Mouse (Mus musculus) adrenal gland, adult (tissue): ENCODE data around the gene Nemp1.

Source experiments
- DNase-seq, 2 experiments: peaks; one replicate each; pipeline ENCODE4 v3.0.0; 2022 to 2023; ENCODE audit warnings: low spot score in 1 of 2; ENCODE audit not compliant: inconsistent age in 2 of 2

Nemp1 gene

GRCm38 (mm10) chr10:127670185-127670584 lies 3.5 kb downstream of the Nemp1 start:
- no peak for DNase-seq

- DNase-seq, result peak in 1 of 2 experiments; percentile 74
Observed at GRCm38 (mm10) chr10:127671276-127671675, 4.6 kb downstream of the Nemp1 start.

GRCm38 (mm10) chr10:127674046-127674655 lies 7.5 kb downstream of the Nemp1 start:
- peak; percentile 15 to 53 for DNase-seq

- DNase-seq, result peak; percentile 90 to 97
Observed at GRCm38 (mm10) chr10:127674794-127675522, 8.3 kb downstream of the Nemp1 start.

GRCm38 (mm10) chr10:127675859-127676398 lies 9.2 kb downstream of the Nemp1 start:
- peak; percentile 31 to 65 for DNase-seq

- peak; percentile 95 to 96 for DNase-seq
Observed at GRCm38 (mm10) chr10:127676691-127677548, 10.2 kb downstream of the Nemp1 start.

GRCm38 (mm10) chr10:127677591-127678336 lies 11.1 kb downstream of the Nemp1 start:
- peak; percentile 68 to 86 for DNase-seq

- peak in 1 of 2 experiments; percentile 20 for DNase-seq
Observed at GRCm38 (mm10) chr10:127679208-127679607, 12.5 kb downstream of the Nemp1 start.

GRCm38 (mm10) chr10:127679881-127680280 lies 13.2 kb downstream of the Nemp1 start:
- no peak for DNase-seq

GRCm38 (mm10) chr10:127682886-127683285 lies 16.2 kb downstream of the Nemp1 start:
- DNase-seq, result no peak

- DNase-seq, result no peak
Observed at GRCm38 (mm10) chr10:127691053-127691452, 24.4 kb downstream of the Nemp1 start.

GRCm38 (mm10) chr10:127694636-127695035 lies 27.9 kb downstream of the Nemp1 start:
- peak in 1 of 2 experiments; percentile 77 for DNase-seq

GRCm38 (mm10) chr10:127695775-127696174 lies 29.1 kb downstream of the Nemp1 start:
- DNase-seq, result peak; percentile 68 to 86

GRCm38 (mm10) chr10:127698966-127699365 lies 32.3 kb downstream of the Nemp1 start:
- peak; percentile 87 to 88 for DNase-seq

- DNase-seq, result peak in 1 of 2 experiments; percentile 46
Observed at GRCm38 (mm10) chr10:127703299-127703698, 36.6 kb downstream of the Nemp1 start.

GRCm38 (mm10) chr10:127704293-127704692 lies 37.6 kb downstream of the Nemp1 start:
- DNase-seq, result no peak

GRCm38 (mm10) chr10:127704766-127705220 lies 38.1 kb downstream of the Nemp1 start, which contains the start of gene Myo1a:
Myo1a (plus strand) TSS chr10:127705170.
- no peak for DNase-seq

GRCm38 (mm10) chr10:127705783-127706182 lies 39.1 kb downstream of the Nemp1 start:
- no peak for DNase-seq

GRCm38 (mm10) chr10:127707721-127708120 lies 41.0 kb downstream of the Nemp1 start:
- DNase-seq, result peak; percentile 88 to 93

- DNase-seq, result peak in 1 of 2 experiments; percentile 65
Observed at GRCm38 (mm10) chr10:127708850-127709370, 42.2 kb downstream of the Nemp1 start.
